Mouse (Mus musculus): ENCODE measurements around the gene Axdnd1.

DNA sequence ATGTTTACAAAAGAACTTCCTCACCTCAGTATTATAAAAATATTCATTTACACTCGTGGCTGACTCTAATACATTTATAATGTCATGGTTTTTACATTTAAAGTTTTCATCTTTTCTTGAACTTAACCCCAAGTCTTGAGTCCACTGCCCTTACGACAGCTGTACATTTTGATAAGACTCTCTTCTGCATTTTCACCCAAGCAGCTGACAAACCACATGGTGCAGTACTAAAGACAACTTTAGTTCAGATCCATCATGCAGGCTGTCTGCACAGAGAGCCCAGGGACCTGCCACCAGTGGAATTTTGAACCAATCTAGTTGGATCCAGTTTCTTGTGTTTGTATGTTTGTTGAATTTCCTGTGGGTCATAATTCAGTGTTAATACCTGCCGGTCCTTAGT lies 34.1 kb downstream of the Axdnd1 start:
- TF ChIP-seq CTCF (IDR thresholded peaks at IDR 0.05; ENCODE audit: borderline replicate concordance, extremely low read depth, insufficient read depth, insufficient read length) = no peak
- no peak for TF ChIP-seq POLR2A (IDR thresholded peaks at IDR 0.05; ENCODE audit: borderline replicate concordance, extremely low read depth, insufficient read depth, insufficient read length, poor library complexity, severe bottlenecking)
